Mouse (Mus musculus) bone marrow macrophage, adult 2 months (primary cell): ENCODE results near the gene Defb41. TPM values are rescaled to one million over a fixed set of nuclear protein-coding genes. Genes with fewer than 3 reads are reported as not detected.

ENCODE experiments used
- H3K27ac ChIP-seq: 2 replicates; pipeline ENCODE4 v1.5.1; 2012; ENCODE audit warnings: low read depth, low read length; ENCODE audit not compliant: insufficient read depth
- H3K4me1 ChIP-seq: 2 replicates; pipeline ENCODE4 v1.6.1; 2012; ENCODE audit warnings: low read length; ENCODE audit not compliant: control insufficient read depth, insufficient read depth
- H3K4me3 ChIP-seq: 2 replicates; pipeline ENCODE4 v1.5.1; 2012; ENCODE audit warnings: mild to moderate bottlenecking, low read length, moderate library complexity; ENCODE audit not compliant: insufficient read depth
- CTCF ChIP-seq: IDR thresholded peaks from 2 replicates; pipeline ENCODE4 v1.5.1; 2012; ENCODE audit warnings: low read depth, mild to moderate bottlenecking, low read length, moderate library complexity
- POLR2A ChIP-seq: IDR thresholded peaks from 2 replicates; pipeline ENCODE4 v1.6.1; 2012; ENCODE audit warnings: mild to moderate bottlenecking, low read depth, low read length, borderline replicate concordance
- polyA plus RNA-seq: library from polyadenylated mRNA; stranded (reverse); fragments of >200 nt; gene quantifications from 2 replicates; pipeline ENCODE4 v1.2.4, GENCODE M21; 2012; ENCODE audit not compliant: missing spikeins, insufficient read depth, insufficient read length

The Defb41 gene
- polyA plus RNA-seq, 1 experiment = not detected

DNA sequence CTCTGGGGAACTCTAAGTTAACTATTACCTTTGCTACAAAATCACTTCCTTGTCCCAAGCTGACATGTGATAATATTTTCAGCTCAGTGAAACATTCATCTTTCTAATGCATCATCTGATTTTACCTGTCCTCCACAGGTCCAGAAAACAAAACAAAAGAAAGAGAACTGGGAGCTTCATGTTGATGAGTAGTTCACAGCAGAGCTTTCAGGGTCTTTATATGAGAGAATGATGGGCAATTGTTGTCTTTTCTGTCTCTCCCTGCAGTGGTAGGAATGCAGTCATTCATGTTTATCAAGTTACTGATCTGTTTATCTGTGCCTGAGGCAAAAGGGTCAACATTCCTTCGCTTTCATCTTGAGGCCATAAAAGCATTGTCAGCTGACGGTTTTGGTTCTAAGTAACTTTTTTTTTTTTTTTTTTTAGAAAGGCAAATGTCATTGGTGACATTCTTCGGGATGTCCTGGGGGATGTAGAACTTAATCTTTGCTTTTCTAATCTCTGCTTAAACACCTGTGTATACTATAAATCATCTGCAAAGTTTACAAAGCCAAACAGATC lies 41.5 kb downstream of the Defb41 start:
- no peaks in the 10 kb centered on the region for H3K4me1 ChIP-seq
- no peak overlapping the region for H3K27ac ChIP-seq
- TF ChIP-seq CTCF (no peak), POLR2A (no peak)
- H3K4me3 ChIP-seq = no peak overlapping the region

Other genes with a start within 250 kb of the Defb41 start
- gene Crisp4, start 119.2 kb downstream of the Defb41 start, polyA plus RNA-seq = not detected in 2 replicates
- not detected in 2 replicates for gene Defb18, start 27.7 kb downstream of the Defb41 start, polyA plus RNA-seq